Mouse (Mus musculus) gastrocnemius, adult 18-20 months (tissue): ENCODE data around the gene Cgn. TPM values are rescaled to one million over a fixed set of nuclear protein-coding genes. Genes with fewer than 3 reads are reported as not detected.

Source experiments
- DNase-seq: peaks from one replicate; pipeline ENCODE4 v3.0.0; 2021; ENCODE audit warnings: low spot score
- long read RNA-seq, 2 experiments: library from polyadenylated mRNA; stranded (forward); transcript quantifications; one replicate each; pipeline ENCODE4 v2.0.0; 2021
- total RNA-seq, 2 experiments: library from RNA; stranded (reverse); gene quantifications; 2 replicates each; pipeline ENCODE4 v1.2.3; 2021

Cgn gene
- total RNA-seq, result under 1 TPM; 0.05 to 0.14 TPM
- long read RNA-seq, experiment 1, result 0 reads
- long read RNA-seq, experiment 2, result 0 reads

GRCm38 (mm10) chr3:94786367-94786835, at the start of gene Cgn:
Gene Cgn, minus strand, starts transcription at chr3:94786492.
- DNase-seq, result peak; percentile 90

GRCm38 (mm10) chr3:94835396-94835795, 49.1 kb upstream of the Cgn start:
- no peak for DNase-seq

- DNase-seq, result no peak
Observed at GRCm38 (mm10) chr3:94833358-94833757, 47.1 kb upstream of the Cgn start.

GRCm38 (mm10) chr3:94832701-94833100, 46.4 kb upstream of the Cgn start:
- DNase-seq, result no peak

GRCm38 (mm10) chr3:94832100-94832499, 45.8 kb upstream of the Cgn start:
- DNase-seq, result no peak

- DNase-seq, result no peak
Observed at GRCm38 (mm10) chr3:94824110-94824509, 37.8 kb upstream of the Cgn start.

GRCm38 (mm10) chr3:94822082-94822481, 35.8 kb upstream of the Cgn start:
- no peak for DNase-seq

- peak; percentile 26 for DNase-seq
Observed at GRCm38 (mm10) chr3:94821008-94821638, 34.8 kb upstream of the Cgn start.

GRCm38 (mm10) chr3:94819452-94820425, 33.4 kb upstream of the Cgn start:
- no peak for DNase-seq

GRCm38 (mm10) chr3:94817731-94818130, 31.4 kb upstream of the Cgn start:
- DNase-seq, result no peak

- DNase-seq, result no peak
Observed at GRCm38 (mm10) chr3:94815603-94816002, 29.3 kb upstream of the Cgn start.

GRCm38 (mm10) chr3:94814663-94815062, 28.4 kb upstream of the Cgn start:
- no peak for DNase-seq

GRCm38 (mm10) chr3:94814063-94814462, 27.8 kb upstream of the Cgn start:
- DNase-seq, result no peak

GRCm38 (mm10) chr3:94813651-94814050, 27.4 kb upstream of the Cgn start:
- no peak for DNase-seq

GRCm38 (mm10) chr3:94811628-94812027, 25.3 kb upstream of the Cgn start:
- no peak for DNase-seq

- DNase-seq, result no peak
Observed at GRCm38 (mm10) chr3:94808296-94808695, 22.0 kb upstream of the Cgn start.

GRCm38 (mm10) chr3:94804976-94805375, 18.7 kb upstream of the Cgn start:
- no peak for DNase-seq

- peak; percentile 28 for DNase-seq
Observed at GRCm38 (mm10) chr3:94804146-94804545, 17.9 kb upstream of the Cgn start.

- DNase-seq, result no peak
Observed at GRCm38 (mm10) chr3:94796181-94796580, 9.9 kb upstream of the Cgn start.

- no peak for DNase-seq
Observed at GRCm38 (mm10) chr3:94795596-94796140, 9.4 kb upstream of the Cgn start.

GRCm38 (mm10) chr3:94794359-94794758, 8.1 kb upstream of the Cgn start:
- no peak for DNase-seq

- DNase-seq, result no peak
Observed at GRCm38 (mm10) chr3:94793672-94794071, 7.4 kb upstream of the Cgn start.
